In genomic region chrX:111658671-111659070, GRCm38 (mm10) we compare ENCODE assay signal across 23 mouse cellular contexts. TPM values are rescaled to one million over a fixed set of nuclear protein-coding genes. Genes with fewer than 3 reads are reported as not detected.
DNase-seq lines count a peak whose midpoint lies in the region; ATAC-seq and TF ChIP-seq lines count a peak whose summit lies in the region.
"Had no signal": no experiment of that assay in that cellular context is flagged by ENCODE, and none has a peak within 500 bp of the region (broad histone marks: within the 10 kb centered on the region; RNA-seq: fewer than 3 reads in every experiment).

No protein-coding gene starts in this region.

- no peak overlapping the region for H3K4me2 ChIP-seq in liver, embryonic 11.5 days
- H3K4me2 ChIP-seq: heart, embryonic 13.5 days; hindbrain, embryonic 12.5 days; neural tube, embryonic 12.5 days had no signal

- no peak overlapping the region for H3K4me3 ChIP-seq in gastrocnemius, adult 2 months
- H3K4me3 ChIP-seq in liver, adult 2 months (ENCODE audit: insufficient read depth, low read depth, low read length), result no peak overlapping the region
- no peak overlapping the region for H3K4me3 ChIP-seq in liver, embryonic 11.5 days (ENCODE audit: low read depth, low read length)
- H3K4me3 ChIP-seq in midbrain, embryonic 10.5 days, result no peak overlapping the region
- H3K4me3 ChIP-seq: forebrain, embryonic 10.5 days; heart, embryonic 13.5 days; hindbrain, embryonic 12.5 days; megakaryocyte, embryonic 14.5 days; neural tube, embryonic 12.5 days had no signal

- H3K36me3 ChIP-seq in liver, adult 2 months (ENCODE audit: control insufficient read depth, insufficient read depth, low read length), result no peaks in the 10 kb centered on the region
- H3K36me3 ChIP-seq in liver, embryonic 11.5 days (ENCODE audit: control insufficient read depth, insufficient read depth, low read length), result no peaks in the 10 kb centered on the region
- no peaks in the 10 kb centered on the region for H3K36me3 ChIP-seq in midbrain, embryonic 10.5 days
- H3K36me3 ChIP-seq: forebrain, embryonic 10.5 days; heart, embryonic 13.5 days; hindbrain, embryonic 12.5 days; neural tube, embryonic 12.5 days had no signal

- intact Hi-C loops in gastrocnemius, adult 2 months (cut with DNase I), result no loop called here
- intact Hi-C loops in gastrocnemius, postnatal 36 days (cut with DNase I), result no loop called here

- H3K27me3 ChIP-seq in liver, adult 2 months (ENCODE audit: control insufficient read depth, insufficient read depth, low read length), result no peaks in the 10 kb centered on the region
- no peaks in the 10 kb centered on the region for H3K27me3 ChIP-seq in liver, embryonic 11.5 days (replicated peaks; ENCODE audit: control insufficient read depth, insufficient read depth, low read length)
- H3K27me3 ChIP-seq in midbrain, embryonic 10.5 days (ENCODE audit: low read depth, poor library complexity, severe bottlenecking), result no peaks in the 10 kb centered on the region
- H3K27me3 ChIP-seq: heart, embryonic 13.5 days; hindbrain, embryonic 12.5 days; megakaryocyte, embryonic 14.5 days; neural tube, embryonic 12.5 days had no signal

- no peaks in the 10 kb centered on the region for H3K4me1 ChIP-seq in liver, adult 2 months (ENCODE audit: control insufficient read depth, insufficient read depth, low read length)
- no peaks in the 10 kb centered on the region for H3K4me1 ChIP-seq in liver, embryonic 11.5 days (replicated peaks; ENCODE audit: control insufficient read depth, insufficient read depth, low read length)
- H3K4me1 ChIP-seq in midbrain, embryonic 10.5 days, result no peaks in the 10 kb centered on the region
- H3K4me1 ChIP-seq: forebrain, embryonic 10.5 days; heart, embryonic 13.5 days; hindbrain, embryonic 12.5 days; megakaryocyte, embryonic 14.5 days; neural tube, embryonic 12.5 days had no signal

- H3K79me2 ChIP-seq in liver, adult 2 months (ENCODE audit: control insufficient read depth, insufficient read depth, low read length), result no peaks in the 10 kb centered on the region

- 84% methylated on average over 4 of the region's 4 CpGs for WGBS in liver, adult 2 months
- 69% methylated on average over 3 of the region's 4 CpGs for WGBS in liver, embryonic 11.5 days
- 94% methylated on average over 4 of the region's 4 CpGs for WGBS in midbrain, embryonic 10.5 days

- ATAC-seq in liver, embryonic 11.5 days (replicated peaks; ENCODE audit: low FRiP score), result no peak
- ATAC-seq: forebrain, embryonic 16.5 days had no signal

- no peak for DNase-seq in gastrocnemius, adult 2 months
- DNase-seq in gastrocnemius, postnatal 36 days, result no peak
- peak; percentile 1 for DNase-seq in liver, adult 2 months (ENCODE audit: extremely low read depth, low read depth, low spot score)
- no peak for DNase-seq in liver, embryonic 11.5 days (ENCODE audit: low spot score)
- peak; percentile 11 for DNase-seq in A20 (ENCODE audit: low read depth, low spot score)
- DNase-seq in ZHBTc4 (ENCODE audit: low read depth, low spot score), result peak; percentile 14
- no peak for DNase-seq in midbrain, embryonic 10.5 days (ENCODE audit: low spot score)
- DNase-seq: adrenal gland, adult 8-10 months; cerebellum, adult 11-12 months; cerebellum, postnatal 36 days; gastrocnemius, postnatal 14 days; heart, adult 18-20 months; heart, postnatal 14 days; kidney, adult 9 months; kidney, postnatal 36 days; midbrain, embryonic 14.5 days; right cerebral cortex, postnatal 14 days had no signal

- no peak overlapping the region for H3K9ac ChIP-seq in liver, adult 2 months (ENCODE audit: low read depth, low read length)
- H3K9ac ChIP-seq in liver, embryonic 11.5 days (ENCODE audit: low read depth, low read length), result no peak overlapping the region
- H3K9ac ChIP-seq: heart, embryonic 13.5 days; hindbrain, embryonic 12.5 days; neural tube, embryonic 12.5 days had no signal

- TF ChIP-seq CTCF in gastrocnemius, adult 2 months (IDR thresholded peaks at IDR 0.05), result peak; percentile 41
- TF ChIP-seq CTCF in liver, adult 2 months (IDR thresholded peaks at IDR 0.05; ENCODE audit: low read depth, low read length), result no peak

- no peak for TF ChIP-seq POLR2A in liver, adult 2 months (IDR thresholded peaks at IDR 0.05; ENCODE audit: extremely low read depth, insufficient read depth, low read length)

- H3K27ac ChIP-seq in gastrocnemius, adult 2 months, result no peak overlapping the region
- H3K27ac ChIP-seq in liver, adult 2 months (replicated peaks; ENCODE audit: insufficient read depth, low read depth, low read length), result no peak overlapping the region
- H3K27ac ChIP-seq in liver, embryonic 11.5 days (ENCODE audit: low read depth, low read length), result no peak overlapping the region
- H3K27ac ChIP-seq in midbrain, embryonic 10.5 days (replicated peaks), result no peak overlapping the region
- H3K27ac ChIP-seq: forebrain, embryonic 10.5 days; heart, embryonic 13.5 days; hindbrain, embryonic 12.5 days; neural tube, embryonic 12.5 days had no signal

- H3K9me3 ChIP-seq in liver, embryonic 11.5 days (ENCODE audit: control insufficient read depth, low read length), result no peaks in the 10 kb centered on the region
- H3K9me3 ChIP-seq in midbrain, embryonic 10.5 days (replicated peaks), result no peaks in the 10 kb centered on the region
- H3K9me3 ChIP-seq: forebrain, embryonic 10.5 days; heart, embryonic 13.5 days; hindbrain, embryonic 12.5 days; megakaryocyte, embryonic 14.5 days; neural tube, embryonic 12.5 days had no signal

RNA-seq across cellular contexts. Expression of gene Hdx, which starts 38.2 kb away (rescaled TPM):
- total RNA-seq in gastrocnemius, adult 2 months (2021), result under 1 TPM; 0.08 to 0.17 TPM
- total RNA-seq in gastrocnemius, postnatal 36 days (2021), result under 1 TPM; 0.05 to 0.15 TPM
- 0.09 and 0.20 TPM in 2 replicates for total RNA-seq in liver, adult 2 months (2014; rRNA removed)
- polyA plus RNA-seq in liver, adult 2 months (2012; rRNA removed), result 0.01 TPM in 2 replicates
- 0.47 and 0.49 TPM in 2 replicates for polyA plus RNA-seq in liver, embryonic 11.5 days (2014; fragmentation: Nextera tagmentation; extraction: Ambion mirVana)
- polyA plus RNA-seq in midbrain, embryonic 10.5 days (2016; fragmentation: Nextera tagmentation; extraction: Ambion mirVana), result 1.6 and 2.1 TPM in 2 replicates

Comparison
In these comparisons a context has a peak if more than half of its experiments do, and no peak if none do; other contexts are left out.
1. DNase-seq: peak in liver, adult 2 months (single experiment), A20 (single experiment) and ZHBTc4 (single experiment); none in gastrocnemius, adult 2 months (single experiment), gastrocnemius, postnatal 36 days (0 of 2), liver, embryonic 11.5 days (single experiment) and midbrain, embryonic 10.5 days (single experiment).